Mouse (Mus musculus) erythroid progenitor cell, adult 5-6 weeks (primary cell): ENCODE measurements around the gene Kctd17. TPM values are rescaled to one million over a fixed set of nuclear protein-coding genes. Genes with fewer than 3 reads are reported as not detected.
A peak's percentile ranks its signal among the peaks of the same experiment; 100 is the strongest.

Experiments used
- ATAC-seq: replicated peaks from 2 replicates; pipeline ENCODE4 v1.8.0; 2016; ENCODE audit warnings: moderate number of reproducible peaks, mild to moderate bottlenecking, moderate TSS enrichment, inconsistent platforms; ENCODE audit not compliant: poor library complexity, low FRiP score, severe bottlenecking
- total RNA-seq, 2 experiments: library from RNA; stranded (forward) in 1 of 2; stranded (reverse) in 1 of 2; fragments of 150-400 nt in 1 of 2; fragments of 186-747, 209-891 nt in 1 of 2; gene quantifications; 2 replicates each; pipeline versions ENCODE4 v1.2.3 to v1.2.4; 2015 to 2017; ENCODE audit warnings: low replicate concordance in 2 of 2

Kctd17 gene
- total RNA-seq, 2 experiments from 2014 or later = 14.7 TPM; not detected in 1

- ATAC-seq = no peak
These were observed 13.9 kb downstream of the Kctd17 start for GRCm38 (mm10) chr15:78442231-78442630.

DNA sequence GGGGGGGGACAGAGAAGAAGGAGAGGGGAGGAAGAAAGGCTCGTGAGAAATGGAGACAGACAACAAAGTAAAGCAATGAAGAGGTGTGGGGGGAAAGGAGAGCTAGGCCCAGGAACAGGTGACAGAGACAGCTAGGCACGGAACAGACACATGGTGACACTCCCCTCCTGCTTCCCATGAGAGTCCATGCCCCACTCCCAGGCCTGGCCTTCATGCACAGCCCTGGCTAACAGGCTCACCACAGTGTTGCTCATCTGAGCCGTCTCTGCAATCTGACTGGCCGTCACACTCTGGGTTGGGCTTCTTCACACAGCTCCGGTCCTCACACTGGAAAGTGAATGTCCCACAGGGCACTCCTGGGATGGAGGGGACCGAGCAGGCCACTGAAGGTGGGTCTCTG, 15.5 kb downstream of the Kctd17 start:
- ATAC-seq = no peak

DNA sequence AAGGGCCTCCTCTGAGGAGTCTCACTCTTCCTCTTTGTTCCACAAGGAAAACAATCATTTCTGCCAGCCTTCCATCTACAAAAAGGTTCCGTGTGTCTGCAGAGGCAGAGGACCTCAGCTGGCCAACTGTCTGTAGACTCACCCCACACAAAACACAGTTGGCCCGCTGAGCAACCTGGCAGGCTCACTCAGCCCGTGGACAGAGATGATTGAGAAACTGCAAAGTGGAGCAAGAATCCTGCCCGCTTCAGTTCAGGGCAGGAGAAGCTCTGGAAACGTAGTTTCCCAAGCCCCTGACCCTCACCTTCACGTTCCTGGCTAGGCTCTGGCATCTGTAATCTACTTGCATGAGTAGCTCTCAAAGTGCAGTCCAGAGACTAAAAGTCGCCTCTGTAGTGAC, 18.8 kb downstream of the Kctd17 start:
- no peak for ATAC-seq

DNA sequence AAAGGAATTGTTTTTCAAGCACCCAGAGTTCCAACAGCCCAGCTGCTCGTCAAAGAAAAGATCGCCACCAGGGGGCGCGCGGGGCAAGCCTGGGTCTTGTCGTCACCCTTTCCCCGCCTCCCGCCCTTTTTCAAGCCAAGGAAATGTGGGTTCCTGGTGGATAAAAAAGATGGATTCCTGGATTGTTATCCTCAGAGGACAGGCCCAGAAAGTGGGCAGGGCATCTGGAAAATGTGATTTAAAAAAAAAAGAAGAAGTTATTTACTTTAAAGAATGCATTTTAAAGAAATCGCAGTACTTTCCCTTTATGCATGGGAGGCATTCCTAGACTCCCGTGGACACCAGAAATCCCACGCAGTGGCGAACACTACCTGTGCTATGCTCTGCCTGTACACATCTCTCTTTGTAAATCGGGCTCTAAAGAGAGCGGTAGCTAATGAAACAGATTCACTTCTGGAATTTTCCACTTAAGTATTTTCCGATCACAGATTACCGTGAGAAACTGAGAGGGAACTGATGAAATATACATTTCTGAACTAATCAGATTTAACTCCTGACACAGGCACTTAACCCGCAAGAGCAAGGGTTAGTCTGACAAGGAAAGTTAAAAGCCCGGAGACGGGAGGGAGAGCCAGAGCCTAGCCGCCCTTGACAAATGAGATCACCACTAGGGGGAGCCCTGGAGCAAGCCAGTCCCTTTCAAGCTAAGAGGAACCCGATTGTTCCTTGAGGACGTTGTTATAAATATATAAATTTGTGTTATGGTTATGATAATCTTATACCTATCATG, 19.6 kb downstream of the Kctd17 start:
- ATAC-seq = peak; percentile 70

DNA sequence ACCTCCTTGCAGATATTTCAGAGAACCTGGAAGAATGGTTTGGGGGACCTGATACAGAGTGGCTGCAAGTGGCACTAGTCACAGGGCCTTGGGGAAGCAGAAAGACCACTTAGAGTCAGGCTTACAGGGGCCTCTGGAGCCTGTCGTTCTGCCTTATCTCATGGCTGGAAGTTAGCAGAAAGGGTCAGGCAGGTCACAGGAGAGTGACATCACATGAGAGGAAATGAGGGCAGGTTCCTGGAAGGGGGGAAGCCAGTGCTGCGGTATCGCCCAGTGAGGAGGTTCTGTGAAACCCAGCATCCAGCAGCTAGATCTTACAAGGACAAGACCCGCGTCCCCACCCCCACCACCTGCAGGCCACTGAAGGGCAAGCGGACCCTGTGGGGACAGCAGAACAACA, 20.8 kb downstream of the Kctd17 start:
- no peak for ATAC-seq

- no peak for ATAC-seq
These were observed 21.5 kb downstream of the Kctd17 start for GRCm38 (mm10) chr15:78449694-78450418.

- no peak for ATAC-seq
These were observed 22.0 kb downstream of the Kctd17 start for GRCm38 (mm10) chr15:78450419-78450768.

DNA sequence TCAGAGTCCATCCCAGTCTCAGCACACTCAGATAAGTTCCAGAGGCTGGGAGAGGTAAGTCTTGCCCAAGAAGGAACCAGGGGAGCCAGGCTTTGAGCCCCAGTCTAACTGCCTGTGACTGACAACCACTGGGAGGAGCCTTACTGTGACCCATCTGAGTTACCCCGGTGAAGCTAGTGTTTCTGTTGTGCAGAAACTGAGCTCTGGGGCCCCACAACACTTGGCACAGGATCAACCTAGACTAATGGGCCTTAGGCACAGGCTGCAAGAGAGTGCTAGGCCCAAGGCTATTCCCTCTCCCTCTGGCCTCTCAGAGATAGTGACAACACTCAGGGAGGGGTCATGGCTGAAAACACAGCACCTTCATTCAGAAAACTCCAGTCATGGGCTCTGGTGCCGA, 22.8 kb downstream of the Kctd17 start:
- ATAC-seq = no peak

GRCm38 (mm10) chr15:78452929-78453328, 24.6 kb downstream of the Kctd17 start:
- no peak for ATAC-seq

- peak; percentile 13; the same call in 1 of the 2 replicates for ATAC-seq
These were observed 26.8 kb downstream of the Kctd17 start for GRCm38 (mm10) chr15:78455168-78455567.

DNA sequence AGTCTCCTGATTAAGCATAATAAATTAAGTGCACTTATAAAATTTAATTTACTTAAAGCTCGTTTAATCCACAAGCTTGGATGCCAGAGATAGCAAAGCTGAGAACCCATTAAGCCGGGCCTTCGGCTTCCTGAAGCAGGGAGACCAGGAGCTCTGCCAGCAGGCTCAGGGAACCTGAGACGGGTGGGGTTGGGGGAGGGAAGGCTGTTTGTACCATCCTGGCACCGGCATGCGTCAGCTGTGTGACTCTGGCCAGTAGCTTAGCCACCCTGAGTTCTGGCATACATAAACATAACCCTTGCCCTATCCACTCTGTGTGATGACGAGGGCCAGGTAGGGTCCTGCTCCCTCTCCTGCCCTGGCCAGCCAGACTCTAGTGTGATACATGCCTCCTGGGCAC, 27.7 kb downstream of the Kctd17 start:
- ATAC-seq = no peak

DNA sequence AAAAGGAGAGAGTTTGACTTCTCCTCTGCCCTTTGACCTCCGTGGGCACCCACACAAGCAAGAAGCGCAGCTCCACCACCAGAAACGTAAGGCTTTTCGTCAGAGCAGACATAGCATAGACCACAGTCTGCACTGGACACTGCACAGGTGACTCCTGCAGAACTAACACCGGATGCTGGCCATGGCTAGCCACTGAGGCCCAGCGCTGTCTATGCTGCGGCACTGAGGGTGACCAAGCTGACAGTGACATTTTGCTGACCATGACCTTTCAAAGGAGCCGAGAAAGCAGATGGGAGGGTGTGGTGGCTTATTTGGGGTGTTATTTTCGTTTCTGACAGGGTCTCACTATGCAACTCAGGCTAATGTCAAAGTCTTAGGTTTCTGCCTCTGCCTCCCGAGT, 28.8 kb downstream of the Kctd17 start:
- no peak for ATAC-seq

DNA sequence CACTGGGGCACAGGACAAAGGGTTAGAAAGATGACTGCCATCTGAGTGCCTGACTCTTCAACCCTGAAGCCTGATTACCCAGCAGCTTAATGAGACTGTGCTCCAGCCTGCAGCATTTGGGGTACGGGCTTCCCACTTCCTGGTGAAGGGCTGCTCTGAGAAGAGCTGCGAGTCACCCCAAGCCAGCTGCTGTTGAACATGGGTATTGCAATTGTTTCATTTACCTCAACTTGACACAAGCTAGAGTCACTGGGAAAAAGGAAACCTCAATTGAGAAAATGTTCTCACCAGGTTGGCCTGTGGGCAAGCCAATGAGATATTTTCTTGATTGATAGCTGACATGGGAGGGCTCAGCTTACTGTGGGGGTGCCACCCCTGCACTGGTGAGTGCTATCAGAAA, 34.6 kb downstream of the Kctd17 start:
- no peak for ATAC-seq

DNA sequence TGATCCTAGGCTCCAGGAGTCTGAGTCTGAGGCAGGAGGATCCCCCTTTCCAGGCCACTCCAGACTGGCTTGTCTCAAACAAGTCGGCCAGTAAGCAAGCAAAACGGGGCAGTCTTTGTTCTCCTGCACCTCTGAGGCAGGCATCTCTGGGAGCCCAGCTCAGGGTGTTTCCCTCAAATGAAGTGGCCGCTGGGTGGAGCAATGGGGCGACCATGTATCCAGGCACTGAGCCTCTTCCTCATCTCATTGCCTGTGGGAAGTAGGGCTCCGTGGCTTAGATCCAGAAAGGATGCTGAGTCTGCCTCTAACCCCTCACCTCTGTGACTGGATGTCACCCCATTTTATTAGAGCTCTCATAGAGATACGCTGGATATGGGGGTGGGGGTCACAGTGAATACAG, 38.4 kb downstream of the Kctd17 start:
- no peak for ATAC-seq

DNA sequence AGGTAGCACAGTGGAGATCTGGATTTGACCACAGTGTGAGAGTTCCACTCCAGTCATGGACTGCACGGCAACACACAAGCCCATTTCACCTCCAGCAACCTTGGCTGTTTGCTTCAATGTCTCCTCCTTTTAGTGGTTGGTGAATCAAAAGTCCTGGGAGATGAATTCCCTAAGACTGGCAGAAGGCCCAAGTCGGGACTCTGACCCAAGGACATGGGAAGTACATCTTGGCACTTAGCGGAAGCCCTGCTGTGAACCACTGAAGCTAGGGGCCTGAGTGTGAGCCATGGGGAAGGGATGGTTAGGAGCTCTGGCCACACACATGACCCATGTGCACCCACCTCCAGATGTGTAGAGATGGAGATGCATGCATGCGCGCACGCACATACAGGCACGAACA, 39.2 kb downstream of the Kctd17 start:
- ATAC-seq = no peak

DNA sequence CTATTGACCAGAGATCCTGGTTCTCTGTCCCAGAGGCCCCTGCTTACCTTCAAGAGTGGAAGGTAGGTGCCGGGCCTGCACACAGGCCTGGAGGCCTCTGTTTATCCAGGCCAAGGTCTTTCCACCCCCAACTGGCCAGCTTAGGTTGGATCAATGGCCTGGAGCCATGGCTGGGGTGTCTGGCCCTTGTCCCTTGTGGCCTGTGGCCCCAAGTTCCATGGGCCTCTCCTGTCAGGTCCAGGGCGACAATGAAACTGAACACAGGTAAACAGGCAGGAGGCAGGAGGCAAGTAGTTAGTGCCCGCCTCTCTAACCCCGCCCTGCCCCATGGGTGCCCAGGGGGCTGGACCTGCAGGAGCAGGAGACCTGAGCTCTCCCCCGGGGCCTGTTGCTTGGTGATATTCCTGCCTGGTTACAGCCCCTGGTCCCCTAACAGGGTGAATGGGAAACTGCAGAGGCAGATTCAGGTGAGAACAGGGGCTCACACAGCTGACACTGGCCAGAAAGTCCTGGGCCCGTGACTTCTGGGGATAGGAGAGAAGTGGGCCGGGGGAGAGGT, 40.1 kb downstream of the Kctd17 start, which contains the start of gene Tmprss6:
Tmprss6 (minus strand) TSS at position 256 of the 559 bp plus-strand sequence.
- ATAC-seq = no peak

DNA sequence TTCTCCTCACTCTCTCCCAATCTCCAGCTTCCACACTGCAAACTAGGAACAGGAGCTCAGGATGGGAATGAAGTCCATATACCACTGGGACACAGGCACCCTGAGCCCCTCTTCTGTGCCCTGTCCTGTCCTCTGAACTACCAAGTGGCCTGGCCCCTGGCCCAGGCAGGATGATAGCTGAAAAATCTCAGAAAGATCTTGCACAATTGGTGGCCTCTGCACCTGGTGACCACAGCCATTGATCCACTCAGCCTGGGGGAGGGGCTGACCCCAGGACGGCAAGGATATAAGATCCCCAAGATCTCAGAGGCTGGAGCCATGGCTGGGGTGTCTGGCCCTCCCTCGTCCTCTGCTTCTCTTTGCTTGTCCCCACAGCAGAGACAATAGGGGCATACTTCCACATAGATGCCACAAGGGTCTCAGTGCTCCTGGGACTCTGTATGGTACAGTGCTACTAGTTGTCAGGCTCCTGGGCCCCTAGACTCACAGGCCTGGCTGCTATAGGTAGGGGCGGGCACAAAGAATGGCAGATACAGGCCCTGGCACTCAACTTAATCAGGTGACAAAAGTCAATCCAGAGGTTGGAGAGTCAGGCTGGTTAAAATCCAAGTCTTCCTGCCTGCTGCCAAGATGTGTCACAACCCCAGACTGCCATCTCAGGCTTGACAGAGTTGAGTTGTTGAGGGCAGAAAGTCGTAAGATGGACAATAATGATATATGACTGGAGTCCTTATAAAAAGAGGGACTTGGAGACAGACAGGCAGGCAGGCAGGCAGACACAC, 42.3 kb downstream of the Kctd17 start:
- no peak for ATAC-seq

DNA sequence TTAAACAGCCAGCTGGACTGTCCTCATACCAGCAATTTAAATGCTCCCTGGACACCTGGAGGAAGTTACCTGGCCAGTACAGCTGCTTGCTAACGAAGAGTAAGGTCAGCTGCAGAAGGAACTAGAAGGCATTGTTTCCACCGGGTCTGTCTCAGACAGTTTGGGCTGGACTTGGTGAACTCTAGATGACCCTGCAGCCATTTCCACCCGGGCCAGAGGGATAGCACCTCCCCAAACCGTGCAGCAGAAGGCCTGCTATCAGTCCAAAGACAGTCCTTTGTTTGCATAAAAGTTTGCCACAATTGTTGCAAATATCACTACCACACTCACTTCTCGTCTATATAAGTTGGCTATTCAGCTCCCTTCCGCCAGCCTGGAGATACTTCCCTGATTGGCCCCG, 43.5 kb downstream of the Kctd17 start:
- ATAC-seq = no peak

- ATAC-seq = no peak
These were observed 45.1 kb downstream of the Kctd17 start for GRCm38 (mm10) chr15:78473442-78473841.

DNA sequence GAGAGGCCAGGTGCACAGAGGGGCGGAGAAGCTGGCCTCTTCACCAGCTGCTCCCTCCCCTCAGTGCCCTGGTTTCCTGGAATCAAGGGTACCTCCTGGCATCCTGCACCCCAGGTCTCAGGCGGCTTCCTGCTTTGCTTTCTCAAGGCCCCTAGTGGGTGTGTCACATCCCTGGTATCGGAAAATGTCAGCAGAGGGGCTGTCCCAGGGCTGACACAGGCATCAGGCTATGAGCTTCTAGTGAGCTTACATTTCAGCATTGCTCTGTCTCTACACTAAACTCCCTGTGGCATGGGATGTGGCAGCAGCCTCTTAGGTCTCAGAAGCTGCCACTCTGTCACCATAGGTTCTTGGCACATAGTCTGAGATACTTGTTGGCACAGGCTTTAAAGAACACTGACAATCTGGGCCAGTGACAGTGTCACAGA, 47.3 kb downstream of the Kctd17 start:
- no peak for ATAC-seq
